Mouse (Mus musculus): ENCODE data around the gene Fgfr2. TPM values are rescaled to one million over a fixed set of nuclear protein-coding genes. Genes with fewer than 3 reads are reported as not detected.

The Fgfr2 gene
- polyA plus RNA-seq, 1 experiment from 2014 or later, result 24.1 TPM

GRCm38 (mm10) chr7:130167261-130167660, 2955.9 kb downstream of the Fgfr2 start:
- Histone ChIP-seq H3K9ac (ENCODE audit: low read depth, low read length) (no peak overlapping the region), H3K36me3 (ENCODE audit: control insufficient read depth, insufficient read depth, low read length) (no peaks in the 10 kb centered on the region), H3K27me3 (replicated peaks; ENCODE audit: control insufficient read depth, insufficient read depth, low read length) (no peaks in the 10 kb centered on the region), H3K27ac (ENCODE audit: low read depth, low read length) (no peak overlapping the region), H3K4me1 (ENCODE audit: control insufficient read depth, insufficient read depth, low read depth, low read length) (no peaks in the 10 kb centered on the region), H3K9me3 (ENCODE audit: control insufficient read depth, low read length) (no peaks in the 10 kb centered on the region), H3K4me3 (ENCODE audit: low read length) (no peak overlapping the region), H3K4me2 (ENCODE audit: low read length) (no peak overlapping the region)
- 82% methylated on average over 5 of the region's 5 CpGs for WGBS
- no peak for ATAC-seq

DNA sequence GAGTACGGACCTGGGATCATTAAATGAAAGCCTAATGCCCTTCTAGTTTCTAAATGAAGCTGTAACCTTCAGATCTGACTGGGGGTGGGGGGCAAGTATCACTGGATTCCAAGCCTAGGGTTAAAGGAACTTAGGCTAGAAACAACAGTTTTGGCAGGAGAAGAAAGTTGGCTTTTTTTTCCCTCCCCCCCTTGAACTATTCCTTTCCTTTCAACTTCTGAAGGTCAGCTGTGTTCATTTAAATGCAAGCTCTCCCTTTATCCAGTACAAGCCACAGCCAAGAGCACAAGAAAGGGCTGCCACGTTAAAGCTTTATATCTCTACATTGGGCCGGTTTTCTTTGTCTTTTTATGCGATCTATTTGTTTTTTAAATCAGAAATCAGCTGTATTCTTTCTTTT, 2957.0 kb downstream of the Fgfr2 start:
- 44% methylated on average over 4 of the region's 4 CpGs for WGBS
- H3K9ac ChIP-seq (ENCODE audit: low read depth, low read length), result no peak overlapping the region

DNA sequence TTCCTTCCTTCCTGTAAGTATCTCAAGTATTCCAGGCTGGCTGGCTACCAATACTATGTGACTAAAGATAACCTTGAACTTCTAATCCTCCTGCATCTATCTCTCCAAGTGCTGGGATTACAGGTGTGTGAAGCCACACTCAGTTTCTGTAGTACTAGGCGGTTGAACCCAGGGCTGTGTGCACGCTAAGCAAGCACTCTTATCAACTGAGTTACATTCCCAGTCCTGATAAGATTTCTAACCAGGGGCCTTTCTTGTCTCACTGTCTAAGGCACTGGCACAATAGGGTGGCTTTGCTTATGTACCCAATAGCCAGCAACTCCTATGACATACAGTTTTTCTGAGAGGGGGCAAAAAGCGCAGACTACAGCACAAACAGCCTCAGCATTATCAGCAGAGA, 2957.7 kb downstream of the Fgfr2 start:
- Histone ChIP-seq H3K9ac (ENCODE audit: low read depth, low read length) (no peak overlapping the region), H3K9me3 (ENCODE audit: control insufficient read depth, low read length) (no peaks in the 10 kb centered on the region), H3K4me3 (ENCODE audit: low read length) (no peak overlapping the region), H3K4me1 (ENCODE audit: control insufficient read depth, insufficient read depth, low read depth, low read length) (no peaks in the 10 kb centered on the region), H3K4me2 (ENCODE audit: low read length) (no peak overlapping the region), H3K27me3 (replicated peaks; ENCODE audit: control insufficient read depth, insufficient read depth, low read length) (no peaks in the 10 kb centered on the region), H3K36me3 (ENCODE audit: control insufficient read depth, insufficient read depth, low read length) (no peaks in the 10 kb centered on the region), H3K27ac (ENCODE audit: low read depth, low read length) (no peak overlapping the region)
- ATAC-seq, result no peak
- 87% methylated on average over 3 of the region's 3 CpGs for whole genome bisulfite sequencing

More for the DNA sequence above, 2957.0 kb downstream of the Fgfr2 start:
- Histone ChIP-seq H3K4me2 (ENCODE audit: low read length) (no peak overlapping the region), H3K4me1 (ENCODE audit: control insufficient read depth, insufficient read depth, low read depth, low read length) (no peaks in the 10 kb centered on the region), H3K9me3 (ENCODE audit: control insufficient read depth, low read length) (no peaks in the 10 kb centered on the region), H3K27me3 (replicated peaks; ENCODE audit: control insufficient read depth, insufficient read depth, low read length) (no peaks in the 10 kb centered on the region), H3K27ac (ENCODE audit: low read depth, low read length) (no peak overlapping the region), H3K4me3 (ENCODE audit: low read length) (no peak overlapping the region), H3K36me3 (ENCODE audit: control insufficient read depth, insufficient read depth, low read length) (no peaks in the 10 kb centered on the region)
- no peak for ATAC-seq

DNA sequence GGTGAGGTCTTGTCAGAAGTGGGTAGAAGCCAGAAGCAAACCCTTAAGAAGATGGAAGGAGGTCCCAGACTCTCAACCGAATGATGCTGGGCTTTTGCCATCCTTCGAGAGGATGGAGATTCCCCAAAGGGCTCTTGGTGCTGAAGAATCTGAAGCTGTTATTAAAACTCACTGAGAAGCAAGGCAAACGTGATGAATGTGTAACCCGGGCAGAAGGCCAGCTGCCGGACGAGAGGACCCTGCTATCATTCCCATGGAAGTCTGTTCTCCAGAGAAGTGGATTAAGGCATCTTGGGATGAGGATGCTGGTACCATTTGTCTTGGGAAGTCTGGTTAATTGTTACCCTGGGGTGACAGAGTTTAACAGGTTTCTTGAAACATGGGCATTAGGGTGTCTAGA, 2960.4 kb downstream of the Fgfr2 start:
- no peak overlapping the region for H3K4me2 ChIP-seq (ENCODE audit: low read length)
- ATAC-seq, result no peak
- H3K9me3 ChIP-seq (ENCODE audit: control insufficient read depth, low read length), result no peaks in the 10 kb centered on the region
- H3K27me3 ChIP-seq (replicated peaks; ENCODE audit: control insufficient read depth, insufficient read depth, low read length), result no peaks in the 10 kb centered on the region
- H3K4me1 ChIP-seq (ENCODE audit: control insufficient read depth, insufficient read depth, low read depth, low read length), result no peaks in the 10 kb centered on the region
- H3K4me3 ChIP-seq (ENCODE audit: low read length), result no peak overlapping the region
- H3K36me3 ChIP-seq (ENCODE audit: control insufficient read depth, insufficient read depth, low read length), result no peaks in the 10 kb centered on the region
- no peak overlapping the region for H3K27ac ChIP-seq (ENCODE audit: low read depth, low read length)
- no peak overlapping the region for H3K9ac ChIP-seq (ENCODE audit: low read depth, low read length)
- 74% methylated on average over 6 of the region's 6 CpGs for WGBS

GRCm38 (mm10) chr7:130161581-130161980, 2961.6 kb downstream of the Fgfr2 start:
- Histone ChIP-seq H3K4me3 (ENCODE audit: low read length) (no peak overlapping the region), H3K9ac (ENCODE audit: low read depth, low read length) (no peak overlapping the region), H3K9me3 (ENCODE audit: control insufficient read depth, low read length) (no peaks in the 10 kb centered on the region), H3K4me1 (ENCODE audit: control insufficient read depth, insufficient read depth, low read depth, low read length) (no peaks in the 10 kb centered on the region), H3K36me3 (ENCODE audit: control insufficient read depth, insufficient read depth, low read length) (no peaks in the 10 kb centered on the region), H3K27me3 (replicated peaks; ENCODE audit: control insufficient read depth, insufficient read depth, low read length) (no peaks in the 10 kb centered on the region), H3K27ac (ENCODE audit: low read depth, low read length) (no peak overlapping the region), H3K4me2 (ENCODE audit: low read length) (no peak overlapping the region)
- WGBS, result 80% methylated on average over 5 of the region's 5 CpGs
- ATAC-seq, result no peak

- no peaks in the 10 kb centered on the region for H3K36me3 ChIP-seq (ENCODE audit: control insufficient read depth, insufficient read depth, low read length)
- no peaks in the 10 kb centered on the region for H3K4me1 ChIP-seq (ENCODE audit: control insufficient read depth, insufficient read depth, low read depth, low read length)
- no peaks in the 10 kb centered on the region for H3K9me3 ChIP-seq (ENCODE audit: control insufficient read depth, low read length)
- H3K9ac ChIP-seq (ENCODE audit: low read depth, low read length), result no peak overlapping the region
- no peak overlapping the region for H3K4me3 ChIP-seq (ENCODE audit: low read length)
- ATAC-seq, result no peak
- H3K27me3 ChIP-seq (replicated peaks; ENCODE audit: control insufficient read depth, insufficient read depth, low read length), result no peaks in the 10 kb centered on the region
- no peak overlapping the region for H3K4me2 ChIP-seq (ENCODE audit: low read length)
- H3K27ac ChIP-seq (ENCODE audit: low read depth, low read length), result no peak overlapping the region
- WGBS, result 90% methylated on average over 3 of the region's 3 CpGs
These were observed 2964.3 kb downstream of the Fgfr2 start for GRCm38 (mm10) chr7:130158845-130159244.

GRCm38 (mm10) chr7:130153363-130153969, 2969.7 kb downstream of the Fgfr2 start:
- Histone ChIP-seq H3K9me3 (ENCODE audit: control insufficient read depth, low read length) (no peaks in the 10 kb centered on the region), H3K27me3 (replicated peaks; ENCODE audit: control insufficient read depth, insufficient read depth, low read length) (no peaks in the 10 kb centered on the region), H3K4me2 (ENCODE audit: low read length) (no peak overlapping the region), H3K4me1 (ENCODE audit: control insufficient read depth, insufficient read depth, low read depth, low read length) (no peaks in the 10 kb centered on the region), H3K27ac (ENCODE audit: low read depth, low read length) (no peak overlapping the region), H3K36me3 (ENCODE audit: control insufficient read depth, insufficient read depth, low read length) (no peaks in the 10 kb centered on the region), H3K9ac (ENCODE audit: low read depth, low read length) (no peak overlapping the region), H3K4me3 (ENCODE audit: low read length) (no peak overlapping the region)
- ATAC-seq, result no peak
- WGBS, result 83% methylated on average over 7 of the region's 7 CpGs

DNA sequence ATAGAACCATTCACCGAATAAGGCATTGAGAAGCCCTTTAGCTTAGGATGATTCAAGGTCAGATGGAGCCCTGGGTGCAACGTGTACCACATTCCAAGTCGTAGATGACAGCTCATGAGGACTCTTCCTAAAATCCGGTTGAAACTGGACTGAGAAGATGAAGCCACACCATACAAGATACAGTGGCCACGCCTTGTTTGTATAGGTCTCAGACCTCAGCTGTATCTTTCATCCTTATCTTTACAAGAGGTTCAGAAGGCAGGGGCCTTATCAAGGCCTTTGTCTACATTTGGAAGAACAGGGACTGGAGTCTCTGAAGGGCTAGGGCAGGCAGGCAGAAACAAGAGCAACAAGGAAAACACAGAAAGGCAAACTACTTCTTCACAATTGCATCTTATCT, 2974.2 kb downstream of the Fgfr2 start:
- no peaks in the 10 kb centered on the region for H3K36me3 ChIP-seq (ENCODE audit: control insufficient read depth, insufficient read depth, low read length)
- H3K27me3 ChIP-seq (replicated peaks; ENCODE audit: control insufficient read depth, insufficient read depth, low read length), result no peaks in the 10 kb centered on the region
- ATAC-seq, result no peak
- no peak overlapping the region for H3K4me2 ChIP-seq (ENCODE audit: low read length)
- H3K27ac ChIP-seq (ENCODE audit: low read depth, low read length), result no peak overlapping the region
- no peak overlapping the region for H3K9ac ChIP-seq (ENCODE audit: low read depth, low read length)
- H3K4me1 ChIP-seq (ENCODE audit: control insufficient read depth, insufficient read depth, low read depth, low read length), result no peaks in the 10 kb centered on the region
- 94% methylated on average over 5 of the region's 5 CpGs for WGBS
- no peaks in the 10 kb centered on the region for H3K9me3 ChIP-seq (ENCODE audit: control insufficient read depth, low read length)
- H3K4me3 ChIP-seq (ENCODE audit: low read length), result no peak overlapping the region

GRCm38 (mm10) chr7:130147230-130147629, 2975.9 kb downstream of the Fgfr2 start:
- Histone ChIP-seq H3K9ac (ENCODE audit: low read depth, low read length) (no peak overlapping the region), H3K4me3 (ENCODE audit: low read length) (no peak overlapping the region), H3K4me2 (ENCODE audit: low read length) (no peak overlapping the region), H3K4me1 (ENCODE audit: control insufficient read depth, insufficient read depth, low read depth, low read length) (no peaks in the 10 kb centered on the region), H3K9me3 (ENCODE audit: control insufficient read depth, low read length) (no peaks in the 10 kb centered on the region), H3K27ac (ENCODE audit: low read depth, low read length) (no peak overlapping the region), H3K36me3 (ENCODE audit: control insufficient read depth, insufficient read depth, low read length) (no peaks in the 10 kb centered on the region), H3K27me3 (replicated peaks; ENCODE audit: control insufficient read depth, insufficient read depth, low read length) (no peaks in the 10 kb centered on the region)
- ATAC-seq, result no peak
- WGBS, result 89% methylated on average over 7 of the region's 7 CpGs

GRCm38 (mm10) chr7:130145211-130145610, 2977.9 kb downstream of the Fgfr2 start:
- WGBS, result 94% methylated on average over 4 of the region's 4 CpGs

More at GRCm38 (mm10) chr7:130145211-130145610, 2977.9 kb downstream of the Fgfr2 start:
- Histone ChIP-seq H3K4me2 (ENCODE audit: low read length) (no peak overlapping the region), H3K9ac (ENCODE audit: low read depth, low read length) (no peak overlapping the region), H3K27ac (ENCODE audit: low read depth, low read length) (no peak overlapping the region), H3K27me3 (replicated peaks; ENCODE audit: control insufficient read depth, insufficient read depth, low read length) (no peaks in the 10 kb centered on the region; the same call in 1 of the 2 replicates), H3K4me1 (ENCODE audit: control insufficient read depth, insufficient read depth, low read depth, low read length) (no peaks in the 10 kb centered on the region), H3K9me3 (ENCODE audit: control insufficient read depth, low read length) (no peaks in the 10 kb centered on the region), H3K36me3 (ENCODE audit: control insufficient read depth, insufficient read depth, low read length) (no peaks in the 10 kb centered on the region), H3K4me3 (ENCODE audit: low read length) (no peak overlapping the region)
- ATAC-seq, result no peak
